Mouse (Mus musculus) myocyte (in vitro differentiated cells): ENCODE measurements around the gene Cdiptos.

ENCODE experiments used
- MYOD1 ChIP-seq, 3 experiments: IDR thresholded peaks; one replicate each; pipeline ENCODE4 v1.6.1; 2011; ENCODE audit warnings: control low read depth in 2 of 3, low read depth in 2 of 3, mild to moderate bottlenecking in 2 of 3, moderate library complexity in 1 of 3; ENCODE audit not compliant: insufficient read length in 2 of 3, control insufficient read depth in 1 of 3
- POLR2A ChIP-seq: IDR thresholded peaks from one replicate; pipeline ENCODE4 v1.6.1; 2011; ENCODE audit warnings: low read depth, mild to moderate bottlenecking, control low read depth, moderate library complexity; ENCODE audit not compliant: insufficient read length

DNA sequence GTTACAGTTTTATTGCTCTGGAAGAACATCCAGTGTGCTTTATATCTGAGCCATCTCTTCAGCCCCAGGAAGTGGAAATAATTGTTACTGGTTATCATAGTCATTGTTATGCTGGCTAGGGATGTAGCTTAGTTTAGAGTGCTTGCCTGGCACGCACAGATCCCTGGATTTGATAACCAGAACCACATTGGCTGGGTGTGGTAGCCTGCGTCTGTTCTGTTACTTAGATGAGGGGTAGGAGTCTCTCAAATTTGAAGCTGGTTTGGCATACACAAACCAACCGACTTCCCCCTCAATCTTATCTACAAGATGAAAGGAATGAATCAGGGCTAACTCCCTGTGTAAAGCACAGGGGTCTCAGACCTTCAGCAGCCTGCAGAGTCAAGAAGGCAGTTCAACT is 49.6 kb downstream of the Cdiptos start:
- TF ChIP-seq MYOD1 (IDR thresholded peaks at IDR 0.05; ENCODE audit: control insufficient read depth in 1 of 3, insufficient read length in 2 of 3, low read depth in 2 of 3) = no peak
- TF ChIP-seq POLR2A = no peak
